Mouse (Mus musculus): ENCODE measurements around the gene Gp1ba. TPM values are rescaled to one million over a fixed set of nuclear protein-coding genes. Genes with fewer than 3 reads are reported as not detected.

Gene Gp1ba
- total RNA-seq, 2 experiments from 2014 or later, result not detected

DNA sequence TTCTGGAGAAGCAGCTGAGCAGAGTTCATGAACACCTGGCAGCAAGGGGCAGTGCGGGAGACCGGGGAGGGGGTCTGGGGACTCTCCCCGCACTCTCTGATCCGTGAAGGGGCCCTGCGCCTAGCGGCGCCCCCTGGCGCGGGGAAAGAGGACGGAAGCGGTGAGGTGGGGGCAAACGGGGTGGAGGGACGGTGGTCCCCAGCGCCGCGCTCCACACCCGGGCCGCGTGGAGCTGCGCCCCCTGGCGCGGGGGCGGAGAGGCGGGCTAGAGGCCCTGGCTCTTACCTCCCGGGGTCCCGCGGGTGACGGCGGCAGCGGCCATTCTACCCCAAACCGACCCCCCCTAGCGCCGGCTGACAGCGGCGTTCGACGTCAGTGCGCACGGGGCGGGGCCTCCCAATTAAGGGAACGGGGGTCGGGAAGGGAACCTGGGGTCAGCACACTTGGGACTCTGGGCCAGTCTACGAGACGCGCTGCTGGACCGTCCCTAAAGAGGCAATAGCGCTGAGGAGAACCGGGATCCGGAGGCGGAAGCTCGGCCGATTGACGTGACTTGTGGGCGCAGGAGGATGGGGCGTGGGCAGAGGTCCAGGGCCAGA, 48.8 kb downstream of the Gp1ba start, which contains the start of gene Camta2:
TSS of gene Camta2 (minus strand) at position 505 of the 599 bp plus-strand sequence.
- DNase-seq (ENCODE audit: low spot score in 2 of 2), result peak; percentile 86 to 88
- intact Hi-C loops (cut with DNase I), result loop anchor here (1.0 to 5.0 kb wide), 4 partner anchors 13 to 70 kb away; partner anchors contain the start of genes Inca1, Kif1c, Pfn1 and Spag7

DNA sequence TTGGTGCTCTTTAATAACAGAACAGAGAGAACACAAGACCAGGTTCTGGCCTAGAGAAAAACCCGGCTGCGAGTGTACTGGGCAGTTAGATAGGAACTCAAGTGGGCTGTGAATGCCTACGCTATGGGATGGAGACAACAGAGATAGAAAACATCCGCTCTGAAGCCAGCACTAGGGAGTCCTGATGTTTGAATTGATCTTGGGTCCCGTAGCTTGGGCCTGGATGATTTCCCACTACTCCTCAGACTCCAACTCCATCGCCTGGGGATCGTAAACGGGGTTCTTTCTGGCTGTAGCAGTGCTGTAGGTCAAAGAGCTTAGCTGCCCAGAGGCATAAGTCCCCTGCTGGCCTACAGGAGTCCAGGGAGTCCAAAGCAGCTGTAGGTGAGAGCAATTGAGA, 49.5 kb downstream of the Gp1ba start:
- intact Hi-C loops (cut with DNase I), result loop anchor here (1.0 to 5.0 kb wide), 2 partner anchors 34 to 69 kb away; partner anchors contain the start of gene Pfn1
- no peak for DNase-seq (ENCODE audit: low spot score in 2 of 2)

DNA sequence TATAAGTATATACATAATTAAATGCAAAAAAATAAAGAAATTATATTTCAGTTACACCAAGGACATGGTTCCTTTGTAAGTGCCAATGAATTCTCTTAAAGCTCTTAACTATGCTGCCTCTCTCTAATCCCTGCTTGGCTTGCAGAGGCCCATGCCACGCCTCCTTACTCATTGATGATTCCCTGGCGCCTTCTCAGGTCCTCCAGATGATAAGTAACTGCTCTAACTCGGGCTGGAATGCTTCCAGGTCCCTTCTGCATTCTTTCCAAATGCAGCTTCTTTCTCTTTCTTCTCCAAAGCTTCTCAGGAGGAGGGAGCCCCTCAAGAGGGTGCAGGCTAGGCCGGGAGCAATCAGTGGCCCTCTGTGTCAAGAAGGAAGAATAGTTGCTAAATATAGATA, 50.7 kb downstream of the Gp1ba start:
- intact Hi-C loops (cut with DNase I), result loop anchor here (5.0 kb wide), 1 partner anchor 68 kb away; no protein-coding TSS in a partner anchor

More for the DNA sequence above, 50.7 kb downstream of the Gp1ba start:
- no peak for DNase-seq (ENCODE audit: low spot score in 2 of 2)

Other genes starting within 250 kb of the Gp1ba start
- 10 to 100 TPM; 34.9 to 42.0 TPM for gene Pelp1, start 229.1 kb upstream of the Gp1ba start, total RNA-seq (2021)
- 10 to 100 TPM; 64.6 to 66.7 TPM for gene Arrb2, start 206.5 kb upstream of the Gp1ba start, total RNA-seq (2021)
- 10 to 100 TPM; 12.9 to 15.7 TPM for gene Med11, start 187.2 kb upstream of the Gp1ba start, total RNA-seq (2021)
- gene Zmynd15, start 179.7 kb upstream of the Gp1ba start, total RNA-seq (2021), result under 1 TPM; 0.41 to 0.94 TPM
- 1 to 10 TPM in 1 of 2 experiments, under 1 TPM in 1; 0.94 to 1.2 TPM for gene Cxcl16, start 179.1 kb upstream of the Gp1ba start, total RNA-seq (2021)
- not detected for gene Tm4sf5, start 133.9 kb upstream of the Gp1ba start, total RNA-seq (2021)
- gene Vmo1, start 124.5 kb upstream of the Gp1ba start, total RNA-seq (2021), result not detected
- gene Gltpd2, start 119.9 kb upstream of the Gp1ba start, total RNA-seq (2021), result not detected
- 100 to 1,000 TPM; 172 to 186 TPM for gene Psmb6, start 113.8 kb upstream of the Gp1ba start, total RNA-seq (2021)
- gene Gm40193, start 106.2 kb upstream of the Gp1ba start, total RNA-seq (2021), result not detected
- gene Pld2, start 99.1 kb upstream of the Gp1ba start, total RNA-seq (2021), result 10 to 100 TPM; 13.0 to 15.2 TPM
- gene Mink1, start 76.2 kb upstream of the Gp1ba start, total RNA-seq (2021), result 100 to 1,000 TPM; 412 to 432 TPM
- gene 4930544D05Rik, start 23.3 kb upstream of the Gp1ba start, total RNA-seq (2021), result not detected
- gene Chrne, start 19.9 kb upstream of the Gp1ba start, total RNA-seq (2021), result not detected
- gene Rnf167, start 8.1 kb downstream of the Gp1ba start, total RNA-seq (2021), result 10 to 100 TPM; 78.6 to 81.4 TPM
- gene Slc25a11, start 8.4 kb downstream of the Gp1ba start, total RNA-seq (2021), result 100 to 1,000 TPM; 110 to 117 TPM
- 100 to 1,000 TPM; 221 to 239 TPM for gene Pfn1, start 15.5 kb downstream of the Gp1ba start, total RNA-seq (2021)
- 1 to 10 TPM; 7.0 to 9.0 TPM for gene Eno3, start 18.1 kb downstream of the Gp1ba start, total RNA-seq (2021)
- 10 to 100 TPM; 49.3 to 50.7 TPM for gene Spag7, start 30.3 kb downstream of the Gp1ba start, total RNA-seq (2021)
- 100 to 1,000 TPM; 226 to 234 TPM for gene Camta2, start 49.0 kb downstream of the Gp1ba start, total RNA-seq (2021)
- 1 to 10 TPM; 1.5 to 2.5 TPM for gene Inca1, start 61.0 kb downstream of the Gp1ba start, total RNA-seq (2021)
- gene Kif1c, start 61.4 kb downstream of the Gp1ba start, total RNA-seq (2021), result 10 to 100 TPM; 51.3 to 53.2 TPM
- gene Zfp3, start 125.1 kb downstream of the Gp1ba start, total RNA-seq (2021), result 10 to 100 TPM; 16.4 to 17.2 TPM
- gene Scimp, start 173.5 kb downstream of the Gp1ba start, total RNA-seq (2021), result not detected
- gene Rabep1, start 205.7 kb downstream of the Gp1ba start, total RNA-seq (2021), result 100 to 1,000 TPM; 128 to 130 TPM